Mouse (Mus musculus): ENCODE results near the gene Exoc2. TPM values are rescaled to one million over a fixed set of nuclear protein-coding genes. Genes with fewer than 3 reads are reported as not detected.

Exoc2 gene
- polyA plus RNA-seq, 1 experiment: 9.2 TPM

DNA sequence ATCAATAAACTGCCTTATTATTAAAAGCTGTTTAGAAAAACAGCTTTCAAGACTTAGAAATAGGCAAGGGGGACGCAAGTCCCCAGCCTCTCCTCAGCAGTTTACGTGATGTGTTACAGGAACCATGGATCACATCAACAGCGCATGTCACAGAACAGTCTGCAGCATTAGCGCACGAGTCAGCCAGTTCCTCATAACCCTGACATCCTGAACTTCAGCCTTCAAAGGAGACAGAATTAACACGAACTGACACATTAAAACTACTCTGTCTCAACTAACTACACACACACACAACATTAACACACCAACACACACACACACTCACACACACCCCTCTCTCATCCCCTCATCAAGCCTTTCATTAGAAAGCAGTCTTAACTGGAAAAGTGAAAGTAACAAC, 139.5 kb downstream of the Exoc2 start:
- Histone ChIP-seq H3K4me3 (ENCODE audit: insufficient read depth, low read depth, low read length) (peak overlapping the region; percentile 48), H3K4me1 (ENCODE audit: control insufficient read depth, insufficient read depth, insufficient read length, low read length) (peaks cover 9% of the 10 kb centered on the region), H3K27ac (replicated peaks; ENCODE audit: low read depth, low read length) (no peak overlapping the region)

DNA sequence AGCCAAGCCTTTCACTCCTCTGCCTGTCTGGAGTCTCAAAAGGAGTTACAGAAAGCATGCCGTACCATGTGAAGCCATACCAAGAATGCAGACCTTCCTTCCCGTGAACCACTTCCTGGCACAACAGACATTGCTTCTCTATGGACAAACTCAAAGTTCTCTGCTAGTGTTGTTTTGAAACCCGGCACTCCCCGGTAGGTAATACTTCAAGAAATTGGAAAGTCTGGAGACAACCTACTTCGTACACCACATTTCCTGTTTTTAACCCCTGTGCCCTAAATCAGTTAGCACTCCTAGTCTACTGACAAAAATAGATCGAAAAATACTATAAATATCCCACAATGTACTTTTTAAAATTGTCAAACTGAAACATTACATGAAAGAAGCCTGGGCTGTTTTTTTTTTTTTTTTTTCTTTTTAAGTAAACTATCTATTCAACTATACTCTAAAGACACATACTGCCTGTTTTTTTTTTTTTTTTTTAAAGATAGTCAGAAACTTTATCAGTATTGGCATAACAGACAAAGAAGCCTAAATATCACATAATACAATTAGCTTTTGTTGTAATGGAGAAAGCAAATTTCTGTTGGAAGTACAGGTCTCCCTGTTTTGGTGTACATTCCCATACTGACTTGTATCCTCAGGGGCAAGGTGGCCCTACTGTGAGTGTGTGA, 140.3 kb downstream of the Exoc2 start:
- Histone ChIP-seq H3K4me1 (ENCODE audit: control insufficient read depth, insufficient read depth, insufficient read length, low read length) (peaks cover 9% of the 10 kb centered on the region), H3K4me3 (ENCODE audit: insufficient read depth, low read depth, low read length) (no peak overlapping the region), H3K27ac (replicated peaks; ENCODE audit: low read depth, low read length) (no peak overlapping the region)

DNA sequence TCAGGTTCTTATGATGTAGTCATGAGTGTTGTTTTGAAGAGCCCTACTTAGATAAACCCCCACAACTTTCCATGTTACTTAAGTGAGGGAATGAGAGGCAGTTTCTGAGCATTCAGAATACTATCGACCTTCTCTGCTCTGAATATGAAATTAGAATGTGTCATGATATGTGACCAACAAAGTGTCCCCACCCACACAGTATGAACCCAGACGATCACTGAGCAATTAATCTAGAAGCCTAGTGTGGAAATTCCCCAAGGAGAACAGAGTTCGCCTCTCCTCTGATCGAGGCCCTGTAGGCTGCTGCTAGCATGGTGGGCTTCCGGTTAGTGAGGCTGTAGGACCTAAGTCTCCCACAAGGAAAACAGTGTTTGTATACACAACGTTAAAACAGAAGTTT, 142.5 kb downstream of the Exoc2 start:
- Histone ChIP-seq H3K4me3 (ENCODE audit: insufficient read depth, low read depth, low read length) (no peak overlapping the region), H3K27ac (replicated peaks; ENCODE audit: low read depth, low read length) (no peak overlapping the region), H3K4me1 (ENCODE audit: control insufficient read depth, insufficient read depth, insufficient read length, low read length) (peaks cover 9% of the 10 kb centered on the region)

GRCm38 (mm10) chr13:30826511-30826910, 147.4 kb downstream of the Exoc2 start:
- Histone ChIP-seq H3K4me3 (ENCODE audit: insufficient read depth, low read depth, low read length) (no peak overlapping the region), H3K27ac (replicated peaks; ENCODE audit: low read depth, low read length) (no peak overlapping the region), H3K4me1 (ENCODE audit: control insufficient read depth, insufficient read depth, insufficient read length, low read length) (peaks cover 5% of the 10 kb centered on the region)

DNA sequence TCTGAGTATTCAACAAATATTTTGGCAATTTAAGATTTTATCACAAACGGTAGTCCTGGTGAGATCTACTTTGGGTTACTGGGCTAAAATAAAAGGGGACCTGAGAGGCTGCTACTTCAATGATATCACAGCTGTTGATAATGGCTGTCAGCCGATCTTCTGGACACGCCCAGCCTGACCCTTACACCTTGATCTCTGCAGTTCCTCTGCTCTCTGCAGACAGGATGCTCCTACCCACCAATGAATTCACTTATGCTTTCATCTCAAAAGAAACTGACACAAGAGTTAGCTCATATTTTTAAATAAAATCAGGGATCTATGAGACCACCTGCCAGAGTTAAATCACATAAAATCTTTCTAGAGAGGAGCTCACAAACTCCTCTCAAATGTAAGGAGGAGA, 149.0 kb downstream of the Exoc2 start:
- Histone ChIP-seq H3K4me3 (ENCODE audit: insufficient read depth, low read depth, low read length) (no peak overlapping the region), H3K27ac (replicated peaks; ENCODE audit: low read depth, low read length) (no peak overlapping the region), H3K4me1 (ENCODE audit: control insufficient read depth, insufficient read depth, insufficient read length, low read length) (no peaks in the 10 kb centered on the region)

GRCm38 (mm10) chr13:30820555-30820954, 153.3 kb downstream of the Exoc2 start:
- H3K4me1 ChIP-seq (ENCODE audit: control insufficient read depth, insufficient read depth, insufficient read length, low read length): no peaks in the 10 kb centered on the region
- H3K4me3 ChIP-seq (ENCODE audit: insufficient read depth, low read depth, low read length): no peak overlapping the region
- no peak overlapping the region for H3K27ac ChIP-seq (replicated peaks; ENCODE audit: low read depth, low read length)

DNA sequence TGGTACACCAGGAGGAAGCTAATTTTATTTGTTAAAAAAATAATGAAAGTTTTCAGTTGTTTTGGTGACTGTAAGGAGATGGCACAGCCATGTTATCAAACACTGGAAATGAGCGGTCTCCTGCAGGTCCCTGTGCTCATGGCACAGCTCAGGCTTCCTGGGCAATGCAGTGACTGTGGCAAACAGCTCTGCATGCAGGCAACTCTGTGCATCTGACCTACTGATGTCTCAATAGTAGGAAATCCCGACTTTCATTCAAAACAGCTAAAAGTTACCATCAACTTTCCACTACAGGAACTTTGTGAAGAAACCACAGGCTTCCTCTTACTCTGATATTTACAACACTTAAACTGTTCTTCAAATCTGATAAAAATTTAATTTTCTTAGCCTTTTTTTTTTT, 154.0 kb downstream of the Exoc2 start:
- H3K27ac ChIP-seq (replicated peaks; ENCODE audit: low read depth, low read length): no peak overlapping the region
- no peaks in the 10 kb centered on the region for H3K4me1 ChIP-seq (ENCODE audit: control insufficient read depth, insufficient read depth, insufficient read length, low read length)
- H3K4me3 ChIP-seq (ENCODE audit: insufficient read depth, low read depth, low read length): no peak overlapping the region

DNA sequence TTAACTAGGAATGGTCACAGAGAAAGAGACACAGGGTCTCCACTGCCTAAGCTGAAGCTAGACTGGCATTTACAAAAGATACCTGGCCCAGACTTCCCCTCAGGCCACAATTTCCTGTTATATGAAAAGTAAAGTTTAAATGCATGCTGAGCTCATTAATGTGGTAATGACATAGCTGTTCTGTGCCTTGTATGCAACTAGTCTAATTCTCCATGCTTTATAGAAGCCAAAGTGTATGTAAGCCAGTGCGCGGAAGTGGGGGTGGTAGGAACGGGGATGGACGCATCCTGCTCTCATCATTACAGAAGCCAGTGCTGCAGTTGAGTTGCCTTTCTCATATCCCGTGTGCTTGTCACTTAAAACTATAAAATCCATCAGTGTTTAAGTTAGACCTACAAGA, 156.5 kb downstream of the Exoc2 start:
- H3K27ac ChIP-seq (replicated peaks; ENCODE audit: low read depth, low read length): no peak overlapping the region
- H3K4me3 ChIP-seq (ENCODE audit: insufficient read depth, low read depth, low read length): no peak overlapping the region
- peaks cover 6% of the 10 kb centered on the region for H3K4me1 ChIP-seq (ENCODE audit: control insufficient read depth, insufficient read depth, insufficient read length, low read length)

GRCm38 (mm10) chr13:30814256-30814655, 159.6 kb downstream of the Exoc2 start:
- peaks cover 15% of the 10 kb centered on the region for H3K4me1 ChIP-seq (ENCODE audit: control insufficient read depth, insufficient read depth, insufficient read length, low read length)
- H3K4me3 ChIP-seq (ENCODE audit: insufficient read depth, low read depth, low read length): no peak overlapping the region

GRCm38 (mm10) chr13:30813464-30813863, 160.4 kb downstream of the Exoc2 start:
- Histone ChIP-seq H3K4me3 (ENCODE audit: insufficient read depth, low read depth, low read length) (no peak overlapping the region), H3K4me1 (ENCODE audit: control insufficient read depth, insufficient read depth, insufficient read length, low read length) (peaks cover 15% of the 10 kb centered on the region), H3K27ac (replicated peaks; ENCODE audit: low read depth, low read length) (no peak overlapping the region)

More at GRCm38 (mm10) chr13:30814256-30814655, 159.6 kb downstream of the Exoc2 start:
- no peak overlapping the region for H3K27ac ChIP-seq (replicated peaks; ENCODE audit: low read depth, low read length)

GRCm38 (mm10) chr13:30809240-30809639, 164.7 kb downstream of the Exoc2 start:
- H3K27ac ChIP-seq (replicated peaks; ENCODE audit: low read depth, low read length): peak overlapping the region; percentile 35; the same call in 1 of the 2 replicates
- H3K4me1 ChIP-seq (ENCODE audit: control insufficient read depth, insufficient read depth, insufficient read length, low read length): peaks cover 16% of the 10 kb centered on the region
- no peak overlapping the region for H3K4me3 ChIP-seq (ENCODE audit: insufficient read depth, low read depth, low read length)

DNA sequence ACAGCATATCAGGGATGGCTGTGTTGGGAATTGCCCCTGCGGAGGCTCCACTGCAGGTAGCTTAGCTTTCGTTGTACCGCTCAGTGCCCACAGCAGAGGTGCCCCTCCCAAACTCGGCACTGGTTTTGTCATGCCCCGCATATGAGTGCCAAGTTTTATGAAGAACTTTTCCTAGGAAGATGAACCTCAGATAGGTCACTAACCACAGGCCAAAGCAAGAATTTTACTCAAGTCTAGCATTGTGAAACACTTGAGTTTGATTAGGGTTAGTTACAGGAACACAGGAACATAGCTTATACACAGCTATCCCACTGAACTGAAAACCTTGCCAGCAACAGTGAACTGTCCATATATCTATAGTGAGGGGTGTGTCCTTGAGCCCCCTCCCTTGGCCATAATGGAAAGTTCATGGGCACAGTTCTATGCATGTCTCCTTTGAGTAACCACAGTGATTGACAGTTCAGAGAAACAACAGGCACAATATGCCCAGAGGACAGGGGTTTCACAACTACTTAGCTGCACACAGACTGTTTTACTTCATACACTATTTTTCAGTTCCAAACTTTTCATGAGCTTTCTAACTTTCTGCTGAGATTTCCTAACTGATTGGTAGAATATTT, 171.4 kb downstream of the Exoc2 start:
- Histone ChIP-seq H3K4me3 (ENCODE audit: insufficient read depth, low read depth, low read length) (no peak overlapping the region), H3K27ac (replicated peaks; ENCODE audit: low read depth, low read length) (no peak overlapping the region)

GRCm38 (mm10) chr13:30801886-30802285, 172.0 kb downstream of the Exoc2 start:
- Histone ChIP-seq H3K27ac (replicated peaks; ENCODE audit: low read depth, low read length) (no peak overlapping the region), H3K4me3 (ENCODE audit: insufficient read depth, low read depth, low read length) (no peak overlapping the region), H3K4me1 (ENCODE audit: control insufficient read depth, insufficient read depth, insufficient read length, low read length) (0 out of 2 replicates have a peak, but pooled peaks cover 2% of the 10 kb centered on the region)

More for the DNA sequence above, 171.4 kb downstream of the Exoc2 start:
- H3K4me1 ChIP-seq (ENCODE audit: control insufficient read depth, insufficient read depth, insufficient read length, low read length): 0 out of 2 replicates have a peak, but pooled peaks cover 2% of the 10 kb centered on the region

GRCm38 (mm10) chr13:30795960-30796359, 177.9 kb downstream of the Exoc2 start:
- Histone ChIP-seq H3K4me3 (ENCODE audit: insufficient read depth, low read depth, low read length) (no peak overlapping the region), H3K4me1 (ENCODE audit: control insufficient read depth, insufficient read depth, insufficient read length, low read length) (no peaks in the 10 kb centered on the region), H3K27ac (replicated peaks; ENCODE audit: low read depth, low read length) (no peak overlapping the region)

DNA sequence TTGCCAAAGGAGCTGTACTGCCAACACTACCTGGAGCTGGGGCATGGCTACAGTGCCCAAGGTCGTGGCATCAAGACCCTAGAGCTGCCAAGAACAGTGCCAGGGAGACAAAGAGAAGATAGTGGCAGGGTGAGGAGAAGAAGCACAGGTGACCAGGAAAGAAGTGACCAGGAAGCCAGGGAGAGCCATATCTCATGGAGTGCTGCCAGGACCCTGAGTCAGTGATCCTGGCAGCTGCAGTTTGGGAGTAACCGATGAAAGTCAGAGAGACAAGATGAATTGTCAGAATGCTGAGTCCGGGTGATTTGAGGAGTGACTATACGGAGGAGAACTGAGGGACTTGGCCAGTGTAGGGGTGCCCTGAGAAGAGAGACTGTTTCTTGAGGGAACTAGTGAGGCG, 180.3 kb downstream of the Exoc2 start:
- H3K27ac ChIP-seq (replicated peaks; ENCODE audit: low read depth, low read length): no peak overlapping the region
- H3K4me3 ChIP-seq (ENCODE audit: insufficient read depth, low read depth, low read length): no peak overlapping the region
- H3K4me1 ChIP-seq (ENCODE audit: control insufficient read depth, insufficient read depth, insufficient read length, low read length): no peaks in the 10 kb centered on the region

GRCm38 (mm10) chr13:30793196-30793595, 180.7 kb downstream of the Exoc2 start:
- Histone ChIP-seq H3K4me3 (ENCODE audit: insufficient read depth, low read depth, low read length) (no peak overlapping the region), H3K4me1 (ENCODE audit: control insufficient read depth, insufficient read depth, insufficient read length, low read length) (no peaks in the 10 kb centered on the region), H3K27ac (replicated peaks; ENCODE audit: low read depth, low read length) (no peak overlapping the region)
